Mouse (Mus musculus): Measurements from ENCODE around the gene Nav2. TPM values are rescaled to one million over a fixed set of nuclear protein-coding genes. Genes with fewer than 3 reads are reported as not detected.

The Nav2 gene
- polyA plus RNA-seq, 1 experiment from 2014 or later: 34.9 TPM

DNA sequence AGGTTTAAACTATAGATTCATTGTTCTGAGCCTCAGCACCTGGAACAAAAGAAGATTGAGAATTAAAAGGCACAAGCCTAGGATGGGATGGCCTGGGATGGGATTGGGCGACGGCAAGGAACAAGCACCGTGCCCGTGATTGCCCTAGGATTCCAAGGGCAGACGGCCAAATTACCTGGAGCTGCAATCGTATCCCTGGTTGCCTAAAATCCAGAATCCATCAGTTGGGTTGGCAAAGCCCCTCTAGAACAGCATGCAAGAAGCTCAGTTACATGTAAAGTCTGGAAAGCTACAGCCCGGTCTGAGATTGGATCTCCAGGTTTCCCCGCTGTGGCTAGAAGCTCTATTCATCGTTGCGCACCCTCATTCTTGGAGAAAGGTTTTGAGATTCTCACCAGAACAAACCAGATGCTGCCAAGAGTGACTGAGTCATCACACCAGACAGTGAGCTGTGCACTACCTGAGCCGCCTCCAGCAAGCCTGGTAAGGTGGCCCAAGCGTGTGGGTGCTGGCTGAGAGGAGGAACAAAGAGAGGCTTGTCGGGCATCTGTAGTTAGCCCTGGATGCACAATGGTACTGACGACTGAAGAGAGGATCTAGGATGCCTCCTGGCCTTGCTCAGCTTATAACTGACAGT, 531.9 kb downstream of the Nav2 start:
- Histone ChIP-seq H3K4me3 (ENCODE audit: control insufficient read depth in 1 of 2, insufficient read depth in 1 of 2, low read depth in 1 of 2, low read length in 2 of 2) (no peak overlapping the region), H3K27me3 (ENCODE audit: control insufficient read depth, insufficient read depth, low read length) (no peaks in the 10 kb centered on the region), H3K9me3 (ENCODE audit: control insufficient read depth, low read length) (no peaks in the 10 kb centered on the region), H3K9ac (ENCODE audit: low read length) (no peak overlapping the region), H3K4me1 (ENCODE audit: control insufficient read depth in 2 of 2, insufficient read depth in 2 of 2, low read length in 2 of 2) (peaks cover 11 to 21% of the 10 kb centered on the region in 2 experiments), H3K36me3 (ENCODE audit: control insufficient read depth, insufficient read depth, low read length) (no peaks in the 10 kb centered on the region), H3K27ac (replicated peaks in 1 of 2; ENCODE audit: control insufficient read depth in 1 of 2, insufficient read depth in 1 of 2, low read depth in 2 of 2, low read length in 2 of 2) (no peak overlapping the region), H3K4me2 (ENCODE audit: low read length) (no peak overlapping the region)
- no peak for ATAC-seq (ENCODE audit: insufficient number of reproducible peaks, insufficient read depth, low FRiP score, low read depth)
- 91% methylated on average over 14 of the region's 14 CpGs for WGBS

DNA sequence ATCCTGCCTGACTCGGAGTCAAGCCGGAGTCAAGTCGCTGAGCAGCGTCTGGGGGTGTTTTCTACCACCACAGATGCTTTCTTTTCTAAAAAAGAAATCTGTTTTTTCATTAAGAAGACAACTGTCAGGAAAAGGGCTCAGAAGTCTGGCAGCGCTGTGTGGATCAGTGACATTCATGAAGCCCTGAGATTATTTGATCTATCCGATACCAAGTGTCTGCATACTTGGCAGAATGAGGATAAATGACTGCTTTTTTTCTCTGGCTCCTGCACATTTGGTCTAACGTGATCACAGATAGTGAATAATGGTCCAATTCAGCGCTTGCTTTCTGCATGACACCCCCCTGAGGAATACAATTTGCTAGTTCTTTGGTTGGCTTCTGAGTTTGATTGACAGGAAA, 533.7 kb downstream of the Nav2 start:
- WGBS: 74% methylated on average over 8 of the region's 8 CpGs
- Histone ChIP-seq H3K27ac (replicated peaks in 1 of 2; ENCODE audit: control insufficient read depth in 1 of 2, insufficient read depth in 1 of 2, low read depth in 2 of 2, low read length in 2 of 2) (no peak overlapping the region), H3K36me3 (ENCODE audit: control insufficient read depth, insufficient read depth, low read length) (no peaks in the 10 kb centered on the region), H3K9ac (ENCODE audit: low read length) (no peak overlapping the region), H3K4me1 (ENCODE audit: control insufficient read depth in 2 of 2, insufficient read depth in 2 of 2, low read length in 2 of 2) (peaks cover 11 to 21% of the 10 kb centered on the region in 2 experiments), H3K9me3 (ENCODE audit: control insufficient read depth, low read length) (no peaks in the 10 kb centered on the region), H3K4me3 (ENCODE audit: control insufficient read depth in 1 of 2, insufficient read depth in 1 of 2, low read depth in 1 of 2, low read length in 2 of 2) (no peak overlapping the region), H3K4me2 (ENCODE audit: low read length) (no peak overlapping the region), H3K27me3 (ENCODE audit: control insufficient read depth, insufficient read depth, low read length) (no peaks in the 10 kb centered on the region)
- no peak for ATAC-seq (ENCODE audit: insufficient number of reproducible peaks, insufficient read depth, low FRiP score, low read depth)

DNA sequence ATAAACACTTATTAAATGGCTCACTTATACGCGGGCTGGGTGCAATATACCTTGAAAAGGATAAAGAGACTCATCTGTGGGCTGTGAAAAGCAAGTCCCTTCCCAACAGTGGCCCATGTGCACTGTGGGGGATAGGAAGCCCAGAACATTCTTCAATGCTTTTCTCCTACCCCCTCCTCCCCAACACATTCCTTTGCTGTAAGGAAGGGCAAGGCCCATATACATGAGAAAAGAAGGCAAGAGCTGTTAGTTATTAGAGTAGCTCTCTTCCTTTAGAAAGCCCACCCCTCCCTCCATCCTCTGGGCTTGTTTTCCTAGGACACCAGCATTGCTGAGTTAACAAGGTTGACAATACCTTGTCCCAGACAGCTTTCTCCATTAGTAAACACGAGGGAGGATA, 540.1 kb downstream of the Nav2 start:
- 70% methylated on average over 3 of the region's 3 CpGs for WGBS
- Histone ChIP-seq H3K36me3 (ENCODE audit: control insufficient read depth, insufficient read depth, low read length) (peaks cover 9% of the 10 kb centered on the region), H3K27me3 (ENCODE audit: control insufficient read depth, insufficient read depth, low read length) (no peaks in the 10 kb centered on the region), H3K27ac (replicated peaks in 1 of 2; ENCODE audit: control insufficient read depth in 1 of 2, insufficient read depth in 1 of 2, low read depth in 2 of 2, low read length in 2 of 2) (no peak overlapping the region), H3K9me3 (ENCODE audit: control insufficient read depth, low read length) (no peaks in the 10 kb centered on the region), H3K4me1 (ENCODE audit: control insufficient read depth in 2 of 2, insufficient read depth in 2 of 2, low read length in 2 of 2) (peaks cover 11 to 15% of the 10 kb centered on the region in 2 experiments), H3K4me2 (ENCODE audit: low read length) (no peak overlapping the region), H3K4me3 (ENCODE audit: control insufficient read depth in 1 of 2, insufficient read depth in 1 of 2, low read depth in 1 of 2, low read length in 2 of 2) (no peak overlapping the region), H3K9ac (ENCODE audit: low read length) (no peak overlapping the region)
- ATAC-seq (ENCODE audit: insufficient number of reproducible peaks, insufficient read depth, low FRiP score, low read depth): no peak

DNA sequence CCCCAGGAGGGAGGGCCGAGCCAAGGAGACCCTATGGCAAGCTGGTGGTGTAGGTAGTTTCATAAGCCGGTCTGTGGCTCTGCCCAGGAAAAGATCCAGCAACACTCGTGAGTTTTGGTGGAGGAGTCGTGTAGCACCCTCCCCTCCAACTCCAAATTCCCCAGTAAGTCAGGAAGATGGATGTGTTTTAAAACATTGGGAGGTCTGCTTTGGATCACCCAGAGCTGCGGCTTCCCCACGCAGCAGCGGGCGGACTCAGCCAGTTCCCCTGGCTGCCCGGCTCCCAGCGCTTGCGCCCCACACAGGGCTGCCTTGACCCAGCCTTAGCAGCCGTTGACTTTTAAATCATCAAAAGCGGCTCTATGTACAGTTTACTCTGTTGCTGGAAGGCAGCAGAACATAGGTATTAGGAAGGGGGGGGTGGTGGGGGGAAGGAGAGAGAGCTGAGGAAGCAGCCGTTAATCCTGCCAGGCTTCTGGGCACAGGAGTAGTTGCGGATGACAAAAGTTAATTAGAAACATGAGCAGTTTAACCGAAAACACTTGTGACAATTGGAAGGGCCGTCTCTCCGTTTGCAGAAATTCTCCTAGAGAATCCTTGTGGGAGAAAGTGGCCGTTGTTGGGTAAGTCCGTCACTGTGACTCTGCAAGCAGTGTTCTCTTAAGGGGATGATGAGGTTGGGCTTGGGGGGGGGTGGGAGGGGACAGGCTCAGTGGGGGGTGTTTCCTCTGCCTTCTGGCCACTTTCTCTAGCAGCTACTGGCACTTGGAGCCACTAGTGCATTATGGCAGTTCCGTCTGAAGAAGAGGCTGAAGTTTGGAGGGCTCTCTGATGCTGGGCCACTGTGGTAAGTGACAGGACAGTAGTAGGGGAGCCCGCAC, 542.0 kb downstream of the Nav2 start:
- Histone ChIP-seq H3K36me3 (ENCODE audit: control insufficient read depth, insufficient read depth, low read length) (peaks cover 22% of the 10 kb centered on the region), H3K27me3 (ENCODE audit: control insufficient read depth, insufficient read depth, low read length) (no peaks in the 10 kb centered on the region), H3K4me3 (ENCODE audit: control insufficient read depth in 1 of 2, insufficient read depth in 1 of 2, low read depth in 1 of 2, low read length in 2 of 2) (0 out of 4 replicates have a peak overlapping the region, but pooled peaks of 1 of the 2 experiments have one; percentile 4), H3K27ac (replicated peaks in 1 of 2; ENCODE audit: control insufficient read depth in 1 of 2, insufficient read depth in 1 of 2, low read depth in 2 of 2, low read length in 2 of 2) (peak overlapping the region; percentile 6 to 10; a peak in 1 of 4 replicates), H3K9me3 (ENCODE audit: control insufficient read depth, low read length) (no peaks in the 10 kb centered on the region), H3K4me1 (ENCODE audit: control insufficient read depth in 2 of 2, insufficient read depth in 2 of 2, low read length in 2 of 2) (peaks cover 10 to 14% of the 10 kb centered on the region in 2 experiments), H3K9ac (ENCODE audit: low read length) (peak overlapping the region; percentile 35; the same call in 1 of the 2 replicates), H3K4me2 (ENCODE audit: low read length) (peak overlapping the region; percentile 48)
- WGBS: 17% methylated on average over 22 of the region's 22 CpGs
- ATAC-seq (ENCODE audit: insufficient number of reproducible peaks, insufficient read depth, low FRiP score, low read depth): no peak

DNA sequence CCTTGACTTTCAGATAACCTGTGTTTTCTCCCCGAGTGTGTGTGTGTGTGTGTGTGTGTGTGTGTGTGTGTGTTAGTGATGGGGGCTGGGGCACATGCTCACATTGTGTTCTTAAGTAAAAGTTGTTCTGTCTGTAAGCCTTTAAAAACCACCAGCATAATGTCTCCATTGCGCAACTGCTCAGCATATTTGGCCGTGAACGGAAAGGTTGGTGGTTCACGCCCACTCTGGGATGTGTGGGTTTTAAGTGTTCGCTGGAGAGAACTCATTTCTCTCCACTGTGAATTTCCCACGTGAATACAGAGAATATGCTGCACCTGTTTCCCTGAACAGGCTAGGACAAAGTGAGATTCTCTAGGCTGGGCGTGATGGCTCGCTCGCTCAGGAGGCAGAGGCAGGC, 542.7 kb downstream of the Nav2 start:
- H3K4me1 ChIP-seq (ENCODE audit: control insufficient read depth in 2 of 2, insufficient read depth in 2 of 2, low read length in 2 of 2): peaks cover 10 to 14% of the 10 kb centered on the region in 2 experiments
- H3K4me2 ChIP-seq (ENCODE audit: low read length): no peak overlapping the region
- H3K27ac ChIP-seq (replicated peaks in 1 of 2; ENCODE audit: control insufficient read depth in 1 of 2, insufficient read depth in 1 of 2, low read depth in 2 of 2, low read length in 2 of 2): no peak overlapping the region
- H3K9me3 ChIP-seq (ENCODE audit: control insufficient read depth, low read length): no peaks in the 10 kb centered on the region
- no peak overlapping the region for H3K4me3 ChIP-seq (ENCODE audit: control insufficient read depth in 1 of 2, insufficient read depth in 1 of 2, low read depth in 1 of 2, low read length in 2 of 2)
- WGBS: 83% methylated on average over 10 of the region's 10 CpGs
- H3K9ac ChIP-seq (ENCODE audit: low read length): no peak overlapping the region
- H3K36me3 ChIP-seq (ENCODE audit: control insufficient read depth, insufficient read depth, low read length): peaks cover 24% of the 10 kb centered on the region
- ATAC-seq (ENCODE audit: insufficient number of reproducible peaks, insufficient read depth, low FRiP score, low read depth): no peak
- H3K27me3 ChIP-seq (ENCODE audit: control insufficient read depth, insufficient read depth, low read length): no peaks in the 10 kb centered on the region

DNA sequence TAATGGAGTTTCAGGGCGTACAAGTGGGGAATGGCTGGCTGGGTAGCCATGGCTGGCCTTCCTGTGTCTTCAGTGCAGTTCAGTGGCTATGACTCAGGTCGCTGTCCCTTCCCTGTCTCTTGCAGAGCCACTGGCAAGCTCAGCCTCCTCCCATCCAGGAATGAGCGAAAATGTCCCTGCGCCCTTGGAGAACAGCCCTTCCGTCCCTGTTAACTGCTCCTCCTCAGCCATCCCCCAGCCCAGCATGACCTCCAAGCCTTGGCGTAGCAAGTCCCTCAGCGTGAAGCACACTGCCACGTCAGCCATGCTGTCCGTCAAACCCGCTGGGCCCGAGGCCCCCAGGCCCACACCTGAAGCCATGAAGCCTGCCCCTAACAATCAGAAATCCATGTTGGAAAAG, 543.8 kb downstream of the Nav2 start:
- WGBS: 56% methylated on average over 11 of the region's 11 CpGs
- H3K9me3 ChIP-seq (ENCODE audit: control insufficient read depth, low read length): no peaks in the 10 kb centered on the region
- H3K27ac ChIP-seq (replicated peaks in 1 of 2; ENCODE audit: control insufficient read depth in 1 of 2, insufficient read depth in 1 of 2, low read depth in 2 of 2, low read length in 2 of 2): no peak overlapping the region
- no peak overlapping the region for H3K9ac ChIP-seq (ENCODE audit: low read length)
- H3K4me1 ChIP-seq (ENCODE audit: control insufficient read depth in 2 of 2, insufficient read depth in 2 of 2, low read length in 2 of 2): peaks cover 10 to 14% of the 10 kb centered on the region in 2 experiments
- no peak overlapping the region for H3K4me2 ChIP-seq (ENCODE audit: low read length)
- H3K4me3 ChIP-seq (ENCODE audit: control insufficient read depth in 1 of 2, insufficient read depth in 1 of 2, low read depth in 1 of 2, low read length in 2 of 2): no peak overlapping the region
- no peaks in the 10 kb centered on the region for H3K27me3 ChIP-seq (ENCODE audit: control insufficient read depth, insufficient read depth, low read length)
- peaks cover 24% of the 10 kb centered on the region for H3K36me3 ChIP-seq (ENCODE audit: control insufficient read depth, insufficient read depth, low read length)
- ATAC-seq (ENCODE audit: insufficient number of reproducible peaks, insufficient read depth, low FRiP score, low read depth): no peak

DNA sequence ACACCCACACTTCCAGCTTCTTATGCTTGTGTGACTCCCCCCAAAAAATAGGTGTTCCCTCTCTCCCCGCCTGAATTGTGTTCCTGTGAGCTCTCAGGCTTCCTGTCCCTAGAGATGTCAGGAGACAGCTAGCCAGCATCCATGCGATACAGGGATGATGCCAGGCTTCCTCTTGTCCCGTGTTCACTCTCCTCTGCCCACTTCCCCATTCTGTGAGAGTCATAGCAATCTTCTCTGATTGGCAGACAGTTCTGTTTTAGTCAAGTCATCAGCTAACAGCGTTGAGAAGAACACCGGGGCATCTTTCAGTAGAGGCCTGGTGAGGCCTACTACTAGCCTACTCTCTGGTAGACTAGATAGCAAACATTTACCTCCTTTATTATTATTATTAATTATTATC, 546.1 kb downstream of the Nav2 start:
- no peaks in the 10 kb centered on the region for H3K9me3 ChIP-seq (ENCODE audit: control insufficient read depth, low read length)
- 76% methylated on average over 5 of the region's 5 CpGs for WGBS

More for the DNA sequence above, 546.1 kb downstream of the Nav2 start:
- Histone ChIP-seq H3K4me1 (ENCODE audit: control insufficient read depth in 2 of 2, insufficient read depth in 2 of 2, low read length in 2 of 2) (peaks cover 8 to 11% of the 10 kb centered on the region in 2 experiments), H3K4me2 (ENCODE audit: low read length) (no peak overlapping the region), H3K4me3 (ENCODE audit: control insufficient read depth in 1 of 2, insufficient read depth in 1 of 2, low read depth in 1 of 2, low read length in 2 of 2) (no peak overlapping the region), H3K27ac (replicated peaks in 1 of 2; ENCODE audit: control insufficient read depth in 1 of 2, insufficient read depth in 1 of 2, low read depth in 2 of 2, low read length in 2 of 2) (no peak overlapping the region), H3K36me3 (ENCODE audit: control insufficient read depth, insufficient read depth, low read length) (peaks cover 29% of the 10 kb centered on the region), H3K27me3 (ENCODE audit: control insufficient read depth, insufficient read depth, low read length) (no peaks in the 10 kb centered on the region), H3K9ac (ENCODE audit: low read length) (no peak overlapping the region)
- ATAC-seq (ENCODE audit: insufficient number of reproducible peaks, insufficient read depth, low FRiP score, low read depth): no peak
